Mouse (Mus musculus) cerebellum, adult 2 months (tissue): ENCODE results near the gene Frmd5. TPM values are rescaled to one million over a fixed set of nuclear protein-coding genes. Genes with fewer than 3 reads are reported as not detected.

Experiments
- DNase-seq, 2 experiments: peaks; one replicate each; pipeline ENCODE4 v3.0.0; 2021
- H3K27ac ChIP-seq: fragments of 200-500 bp; 2 replicates; pipeline ENCODE4 v1.5.1; 2012; ENCODE audit warnings: low read length, control low read depth, inconsistent platforms; ENCODE audit not compliant: insufficient read depth
- H3K27me3 ChIP-seq: fragments of 200-500 bp; 2 replicates; pipeline ENCODE4 v1.6.1; 2012; ENCODE audit warnings: inconsistent platforms, mild to moderate bottlenecking, low read length, moderate library complexity; ENCODE audit not compliant: control insufficient read depth, insufficient read depth
- H3K4me1 ChIP-seq: fragments of 200-500 bp; 2 replicates; pipeline ENCODE4 v1.6.1; 2011; ENCODE audit warnings: low read length; ENCODE audit not compliant: control insufficient read depth, insufficient read depth
- H3K4me3 ChIP-seq: fragments of 200-500 bp; replicated peaks from 2 replicates; pipeline ENCODE3; 2011; ENCODE audit warnings: mild to moderate bottlenecking, low read depth, low read length, control low read depth; ENCODE audit not compliant: insufficient read depth
- CTCF ChIP-seq: fragments of 200-500 bp; IDR thresholded peaks from 2 replicates; pipeline ENCODE4 v1.5.1; 2011; ENCODE audit warnings: low read depth, mild to moderate bottlenecking, control low read depth, low read length, moderate library complexity, borderline replicate concordance; ENCODE audit not compliant: insufficient read depth
- POLR2A ChIP-seq: fragments of 200-500 bp; IDR thresholded peaks from 2 replicates; pipeline ENCODE4 v1.6.1; 2011; ENCODE audit warnings: low read length, control low read depth, borderline replicate concordance; ENCODE audit not compliant: insufficient read depth
- WGBS: fragments of 180-500 bp; shearing (Covaris S2); methylation state at CpG from one replicate; pipeline ENCODE4 v1.1.7; 2018; 5-methylcytosine and 5-hydroxymethylcytosine counted together
- polyA plus RNA-seq: library from polyadenylated mRNA; depleted of rRNA; stranded (reverse); fragments of >200 nt; gene quantifications from 2 replicates; pipeline ENCODE4 v1.2.3, GENCODE M21; 2012

Frmd5 gene
- polyA plus RNA-seq, 1 experiment, result 55.8 TPM

DNA sequence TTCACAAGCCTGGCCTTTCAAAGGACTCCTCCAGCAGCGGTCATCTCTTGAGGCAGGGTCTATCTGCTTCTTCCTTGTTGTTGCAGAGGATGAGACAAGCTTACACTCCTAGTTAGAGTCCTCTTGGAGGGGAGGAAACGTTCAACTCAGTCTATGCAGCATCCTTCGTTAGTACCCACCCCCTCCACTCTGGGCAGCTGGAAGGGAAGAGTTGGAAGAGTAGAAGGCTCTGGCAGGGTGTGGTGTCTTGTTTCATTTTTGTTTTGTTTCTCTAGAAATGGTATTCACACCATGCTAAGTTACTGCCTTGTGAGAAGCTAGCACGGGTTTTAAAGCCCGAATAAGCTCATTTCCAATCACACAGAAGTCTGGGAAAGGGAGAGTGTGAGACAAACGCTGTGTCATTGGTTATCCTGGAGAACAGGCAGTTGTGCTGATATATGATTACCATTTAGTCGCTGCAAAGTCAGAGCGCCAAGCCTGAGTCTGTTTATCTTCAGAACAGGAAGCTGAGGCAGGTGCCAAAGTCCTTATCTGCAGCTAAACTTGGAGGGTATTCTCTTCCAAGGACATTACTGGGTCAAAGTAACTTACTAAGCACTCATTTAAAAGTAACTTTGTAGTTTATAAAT lies 212.1 kb downstream of the Frmd5 start:
- 84% methylated on average over 8 of the region's 8 CpGs for WGBS
- no peak overlapping the region for H3K27ac ChIP-seq
- TF ChIP-seq POLR2A (no peak), CTCF (no peak)
- no peak for DNase-seq
- peaks cover 11% of the 10 kb centered on the region; the same call in 1 of the 2 replicates for H3K4me1 ChIP-seq
- no peak overlapping the region for H3K4me3 ChIP-seq
- no peaks in the 10 kb centered on the region for H3K27me3 ChIP-seq

GRCm38 (mm10) chr2:121594131-121594530 lies 212.8 kb downstream of the Frmd5 start:
- no peaks in the 10 kb centered on the region for H3K27me3 ChIP-seq
- TF ChIP-seq CTCF (no peak), POLR2A (no peak)

GRCm38 (mm10) chr2:121588309-121588694 lies 218.6 kb downstream of the Frmd5 start:
- 23% methylated on average over 4 of the region's 4 CpGs for WGBS
- H3K27me3 ChIP-seq, result no peaks in the 10 kb centered on the region
- no peak for DNase-seq
- TF ChIP-seq POLR2A, result no peak
- no peak for TF ChIP-seq CTCF
- H3K4me1 ChIP-seq, result peaks cover 22% of the 10 kb centered on the region
- H3K4me3 ChIP-seq, result no peak overlapping the region
- H3K27ac ChIP-seq, result 0 out of 2 replicates have a peak overlapping the region, but pooled peaks have one; percentile 36

More at GRCm38 (mm10) chr2:121594131-121594530, 212.8 kb downstream of the Frmd5 start:
- H3K4me1 ChIP-seq, result peaks cover 15% of the 10 kb centered on the region; the same call in 1 of the 2 replicates
- 81% methylated on average over 3 of the region's 3 CpGs for WGBS
- H3K4me3 ChIP-seq, result no peak overlapping the region
- no peak overlapping the region for H3K27ac ChIP-seq
- no peak for DNase-seq

- DNase-seq, result peak; percentile 72 to 82
- Histone ChIP-seq H3K4me3 (no peak overlapping the region), H3K27me3 (no peaks in the 10 kb centered on the region), H3K4me1 (peaks cover 22% of the 10 kb centered on the region), H3K27ac (0 out of 2 replicates have a peak overlapping the region, but pooled peaks have one; percentile 36)
- 24% methylated on average over 12 of the region's 12 CpGs for WGBS
- no peak for TF ChIP-seq CTCF
- no peak for TF ChIP-seq POLR2A
Measured at GRCm38 (mm10) chr2:121587523-121588308, 219.2 kb downstream of the Frmd5 start.

DNA sequence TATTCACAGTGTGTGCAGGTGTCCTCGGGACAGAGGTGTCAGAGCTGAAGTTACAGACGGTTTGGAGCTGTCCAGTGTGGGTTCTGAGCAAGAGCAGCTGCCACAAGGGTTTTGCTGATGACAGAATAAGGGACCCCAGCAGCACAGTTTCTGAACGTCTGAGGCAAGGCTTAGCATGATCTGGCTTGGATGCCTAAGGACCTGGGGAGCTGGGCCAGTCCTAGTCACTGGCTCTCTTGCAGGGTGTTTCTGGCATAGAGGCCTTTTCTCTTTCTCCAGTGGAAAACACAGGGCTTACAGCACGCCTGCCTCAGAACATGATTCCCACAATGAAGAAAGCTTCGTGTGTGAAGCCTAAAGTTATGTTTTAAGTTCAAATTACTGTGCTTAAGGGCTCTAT lies 222.2 kb downstream of the Frmd5 start:
- WGBS, result 86% methylated on average over 5 of the region's 5 CpGs

DNA sequence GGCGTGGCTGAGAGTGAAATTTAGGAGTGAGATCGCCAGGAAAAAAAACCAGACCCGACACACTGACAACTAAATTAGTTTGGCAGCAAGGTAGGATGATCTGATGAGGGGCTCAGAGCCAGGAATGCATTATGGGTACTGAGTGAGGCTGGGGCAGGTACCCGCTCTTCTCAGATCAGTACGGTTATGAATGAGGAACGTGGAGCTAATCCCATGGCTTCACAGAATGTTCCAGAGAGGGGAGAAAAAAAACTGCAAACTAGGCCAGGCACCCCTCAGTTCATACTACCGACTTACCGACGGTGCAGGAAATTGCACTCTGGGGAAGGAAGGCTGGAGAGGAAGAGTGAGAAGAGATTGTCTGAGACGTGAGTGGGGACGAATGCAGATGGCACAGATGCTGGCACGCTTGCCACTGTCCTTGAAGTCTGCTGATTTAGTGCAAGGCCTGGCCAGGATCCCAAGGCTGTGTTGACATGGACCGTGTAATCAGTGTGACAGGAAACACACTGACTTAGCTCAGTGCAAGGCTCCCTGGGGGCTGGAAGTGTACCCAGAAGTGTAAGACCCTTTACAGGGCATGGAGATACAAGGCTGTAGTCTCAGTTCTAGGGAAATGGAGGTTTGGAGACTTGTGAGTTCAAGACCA lies 223.3 kb downstream of the Frmd5 start:
- DNase-seq, result peak; percentile 52 to 68
- 0 out of 2 replicates have a peak overlapping the region, but pooled peaks have one; percentile 6 for H3K27ac ChIP-seq
- H3K4me1 ChIP-seq, result peaks cover 16% of the 10 kb centered on the region
- TF ChIP-seq CTCF (no peak), POLR2A (no peak)
- H3K4me3 ChIP-seq, result no peak overlapping the region
- no peaks in the 10 kb centered on the region for H3K27me3 ChIP-seq
- WGBS, result 13% methylated on average over 13 of the region's 13 CpGs

More for the DNA sequence above, 222.2 kb downstream of the Frmd5 start:
- H3K4me1 ChIP-seq, result peaks cover 22% of the 10 kb centered on the region
- H3K4me3 ChIP-seq, result no peak overlapping the region
- H3K27me3 ChIP-seq, result no peaks in the 10 kb centered on the region
- H3K27ac ChIP-seq, result no peak overlapping the region
- DNase-seq, result no peak
- TF ChIP-seq POLR2A (no peak), CTCF (no peak)

GRCm38 (mm10) chr2:121582809-121583376 lies 224.0 kb downstream of the Frmd5 start:
- DNase-seq, result peak; percentile 50 to 71
- Histone ChIP-seq H3K4me3 (no peak overlapping the region), H3K4me1 (peaks cover 9% of the 10 kb centered on the region), H3K27ac (no peak overlapping the region), H3K27me3 (no peaks in the 10 kb centered on the region)
- WGBS, result 11% methylated on average over 13 of the region's 13 CpGs
- TF ChIP-seq CTCF (no peak), POLR2A (no peak)
